Mouse (Mus musculus) neural tube, embryonic 13.5 days (tissue): ENCODE results near the gene Tmem164. TPM values are rescaled to one million over a fixed set of nuclear protein-coding genes. Genes with fewer than 3 reads are reported as not detected.
"Not testable (repeated sequence)": the region's sequence is repeated elsewhere in the genome, so short reads cannot be mapped to it uniquely, and the experiment has no call there.

Source experiments
- ATAC-seq: fragments of 200-750 bp; cut with Nextera tagmentation; 2 replicates; pipeline ENCODE4 v1.8.0; 2017; ENCODE audit warnings: low read depth, mild to moderate bottlenecking, moderate TSS enrichment, moderate library complexity
- H3K27ac ChIP-seq: fragments of 300-500 bp; sonication (generic); replicated peaks from 2 replicates; pipeline ENCODE4 v1.5.1; 2015; ENCODE audit warnings: moderate library complexity, mild to moderate bottlenecking, inconsistent platforms
- H3K27me3 ChIP-seq: fragments of 300-500 bp; sonication (generic); 2 replicates; pipeline ENCODE4 v1.6.1; 2015; ENCODE audit warnings: mild to moderate bottlenecking, inconsistent platforms
- H3K36me3 ChIP-seq: fragments of 300-500 bp; sonication (generic); 2 replicates; pipeline ENCODE4 v1.6.1; 2015; ENCODE audit warnings: mild to moderate bottlenecking, inconsistent platforms
- H3K4me1 ChIP-seq: fragments of 300-500 bp; sonication (generic); replicated peaks from 2 replicates; pipeline ENCODE4 v1.6.1; 2015; ENCODE audit warnings: inconsistent platforms
- H3K4me2 ChIP-seq: fragments of 300-500 bp; sonication (generic); 2 replicates; pipeline ENCODE4 v1.6.1; 2015; ENCODE audit warnings: inconsistent platforms, mild to moderate bottlenecking, moderate library complexity
- H3K4me3 ChIP-seq: fragments of 300-500 bp; sonication (generic); 2 replicates; pipeline ENCODE4 v1.5.1; 2015; ENCODE audit warnings: mild to moderate bottlenecking, inconsistent platforms
- H3K9ac ChIP-seq: fragments of 300-500 bp; sonication (generic); 2 replicates; pipeline ENCODE4 v1.6.1; 2015; ENCODE audit warnings: moderate library complexity, mild to moderate bottlenecking, inconsistent platforms
- H3K9me3 ChIP-seq: fragments of 300-500 bp; sonication (generic); 2 replicates; pipeline ENCODE4 v1.6.1; 2016; ENCODE audit warnings: inconsistent platforms
- WGBS: fragments of 180-500 bp; shearing (Covaris S2); methylation state at CpG from one replicate; pipeline ENCODE4 v1.1.7; 2015; 5-methylcytosine and 5-hydroxymethylcytosine counted together
- polyA plus RNA-seq: library from polyadenylated mRNA; unstranded; fragments of >200 nt; fragmentation: Nextera tagmentation; extraction: Ambion mirVana; gene quantifications from 2 replicates; pipeline ENCODE4 v1.2.1, GENCODE M21; 2015

The Tmem164 gene
- 34.1 and 37.8 TPM in 2 replicates for polyA plus RNA-seq

DNA sequence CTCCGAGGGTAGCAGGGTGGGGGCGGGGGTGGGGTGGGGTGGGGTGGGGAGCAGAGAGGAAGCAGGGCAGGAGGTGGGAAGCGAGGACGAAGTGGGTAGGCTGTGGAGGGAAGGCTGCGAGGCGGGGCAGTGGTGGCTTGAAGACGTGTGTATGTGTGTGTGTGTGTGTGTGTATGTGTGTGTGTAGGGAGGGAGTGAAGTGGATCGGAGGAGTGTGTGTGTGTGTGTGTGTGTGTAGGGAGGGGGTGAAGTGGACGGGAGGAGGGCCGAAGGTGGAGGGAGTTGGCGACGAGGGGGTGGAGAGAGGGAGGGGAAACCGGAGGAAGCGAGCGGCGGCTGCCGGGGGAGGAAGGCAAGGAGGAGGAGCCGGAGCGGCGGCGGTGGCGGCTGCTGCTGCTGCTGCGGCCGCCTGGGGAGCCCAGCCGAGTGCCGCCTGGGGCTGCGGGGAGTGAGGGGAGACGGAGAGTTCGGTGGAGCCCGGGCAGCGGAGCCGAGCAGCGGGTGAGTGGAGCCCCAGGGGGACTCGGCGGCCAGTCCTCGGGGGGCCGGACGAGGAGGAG lies at the start of gene Tmem164:
Gene Tmem164 (plus strand): TSS at position 351 of the 560 bp plus-strand sequence.
- H3K4me2 ChIP-seq, result peak within 1 kb of the TSS; percentile 69
- H3K27me3 ChIP-seq, result peaks cover 48% of the 10 kb centered on the region
- peak; percentile 85 for ATAC-seq
- peaks cover 39% of the 10 kb centered on the region for H3K4me1 ChIP-seq
- peak within 1 kb of the TSS; percentile 57 for H3K4me3 ChIP-seq
- H3K9ac ChIP-seq, result peak within 1 kb of the TSS; percentile 79
- peak within 1 kb of the TSS; percentile 90 for H3K27ac ChIP-seq
- 11% methylated on average over 19 of the region's 38 CpGs for WGBS
- no peaks in the 10 kb centered on the region for H3K36me3 ChIP-seq
- no peaks in the 10 kb centered on the region for H3K9me3 ChIP-seq

DNA sequence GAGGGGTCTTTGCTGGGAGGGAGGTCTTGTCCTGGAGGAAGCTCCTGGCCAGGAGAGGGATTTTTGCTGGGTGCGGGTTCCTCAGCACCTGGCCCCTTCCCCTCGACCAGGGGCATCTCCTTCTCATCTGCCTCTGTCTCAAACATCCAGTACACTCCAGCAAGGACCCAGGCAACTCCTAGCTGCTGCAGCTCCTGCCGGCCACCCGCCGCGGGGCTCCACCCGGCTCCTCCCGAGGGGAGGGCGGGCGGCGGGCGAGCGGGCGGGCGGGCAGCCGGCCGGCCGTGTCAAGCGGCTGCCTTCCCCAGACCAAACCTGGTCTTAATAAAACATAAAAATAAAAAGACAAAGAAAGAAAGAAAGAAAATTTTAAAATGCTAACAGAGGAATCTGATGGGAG lies 48.2 kb upstream of the Tmem164 start:
- not testable (repeated sequence) for H3K4me3 ChIP-seq, H3K27ac ChIP-seq, H3K4me1 ChIP-seq, H3K9me3 ChIP-seq, ATAC-seq, H3K36me3 ChIP-seq, H3K9ac ChIP-seq
- Histone ChIP-seq H3K27me3 (peaks cover 21% of the 10 kb centered on the region), H3K4me2 (peak overlapping the region; percentile 36)
- WGBS, result 19% methylated on average over 18 of the region's 19 CpGs

DNA sequence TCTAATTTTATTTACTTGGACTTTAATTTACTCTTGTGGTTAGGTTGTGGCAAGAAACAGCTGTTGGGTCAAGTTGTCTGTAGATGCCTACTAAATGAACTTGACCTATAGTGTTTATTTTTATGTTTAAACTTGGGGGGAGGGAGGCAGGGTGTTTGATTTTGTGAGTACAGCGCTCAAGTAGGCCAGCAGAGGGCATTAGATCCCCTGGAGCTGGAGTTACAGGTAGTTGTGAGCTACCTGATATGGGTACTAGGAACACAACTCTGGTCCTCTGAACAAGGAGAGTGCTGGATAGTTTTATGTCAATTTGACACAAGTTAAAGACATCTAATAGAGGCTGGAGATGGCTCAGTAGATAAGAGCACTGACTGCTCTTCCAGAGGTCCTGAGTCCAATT lies 34.0 kb upstream of the Tmem164 start:
- no peak overlapping the region for H3K9ac ChIP-seq
- H3K36me3 ChIP-seq, result no peaks in the 10 kb centered on the region
- H3K27ac ChIP-seq, result no peak overlapping the region
- H3K4me1 ChIP-seq, result no peaks in the 10 kb centered on the region
- H3K27me3 ChIP-seq, result peaks cover 7% of the 10 kb centered on the region; the same call in 1 of the 2 replicates
- no peak overlapping the region for H3K4me3 ChIP-seq
- no peak for ATAC-seq
- WGBS, result 58% methylated on average over 1 of the region's 1 CpGs
- no peaks in the 10 kb centered on the region for H3K9me3 ChIP-seq
- H3K4me2 ChIP-seq, result no peak overlapping the region

DNA sequence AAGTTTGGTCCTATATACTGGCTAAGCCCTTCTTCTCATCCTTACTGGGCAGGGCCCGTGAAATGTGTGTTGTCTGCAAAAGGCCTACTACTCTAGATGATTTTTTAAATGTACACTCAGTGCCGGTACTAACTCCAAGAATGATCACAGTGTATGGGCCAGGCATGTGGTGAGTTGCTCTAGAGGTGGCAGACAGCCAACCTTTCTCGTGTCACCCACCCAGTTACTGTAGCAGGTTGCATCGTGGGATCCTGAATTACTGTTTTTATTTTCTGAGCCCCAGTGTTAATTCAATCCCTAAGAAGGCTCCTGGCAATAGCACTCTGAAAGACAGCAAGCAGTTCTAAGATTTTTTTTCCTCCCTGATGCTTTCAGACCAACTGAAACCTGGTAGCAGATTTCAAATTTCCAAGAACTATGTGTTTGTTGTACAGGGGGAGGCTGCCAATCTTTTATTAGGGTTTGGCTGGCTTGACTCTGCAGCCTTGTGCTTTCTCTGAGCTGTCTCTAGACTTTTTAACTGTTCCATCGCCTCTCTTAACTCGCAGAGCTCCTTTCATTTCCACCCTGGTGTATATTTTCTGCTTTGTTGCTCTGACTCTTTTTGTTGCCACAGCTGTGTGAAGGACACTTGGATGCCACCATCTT lies 31.0 kb upstream of the Tmem164 start:
- Histone ChIP-seq H3K9ac (no peak overlapping the region), H3K9me3 (no peaks in the 10 kb centered on the region), H3K27ac (no peak overlapping the region), H3K36me3 (no peaks in the 10 kb centered on the region), H3K4me1 (no peaks in the 10 kb centered on the region), H3K4me2 (no peak overlapping the region), H3K4me3 (no peak overlapping the region), H3K27me3 (peaks cover 7% of the 10 kb centered on the region; the same call in 1 of the 2 replicates)
- WGBS, result 64% methylated on average over 6 of the region's 6 CpGs
- ATAC-seq, result no peak

DNA sequence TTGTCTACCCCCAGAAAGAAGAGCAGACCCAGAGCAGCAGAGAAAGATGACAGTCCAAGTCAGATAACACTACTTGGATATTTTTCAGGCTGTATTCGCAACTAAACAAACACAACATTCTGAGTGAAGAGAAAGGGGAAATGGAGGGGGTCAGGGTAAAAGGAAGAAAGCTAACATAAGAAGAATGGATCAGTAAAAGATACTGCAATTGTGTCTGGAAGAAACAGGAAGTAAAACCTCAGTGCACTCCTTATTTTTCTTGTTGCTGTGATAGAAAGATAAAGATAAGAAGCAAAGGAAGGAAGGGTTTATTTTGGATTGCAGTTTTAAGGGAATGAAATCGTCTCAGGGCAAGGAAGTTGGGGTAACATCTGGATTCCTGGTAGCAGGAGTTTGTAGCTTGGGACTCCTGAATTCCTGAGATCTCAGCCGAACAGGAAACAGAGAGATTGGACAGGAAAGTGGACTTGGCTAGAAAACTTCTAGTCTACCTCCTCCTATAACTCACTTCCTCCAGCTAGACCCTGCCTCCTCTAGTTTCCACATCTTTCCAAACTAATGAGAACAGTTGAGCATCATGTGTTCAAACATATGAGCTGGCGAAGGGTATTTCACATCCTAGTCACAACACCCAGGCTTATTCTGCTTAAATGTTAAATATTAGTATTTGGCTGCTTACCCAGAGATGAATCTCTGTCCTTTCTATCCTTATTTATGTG lies 16.3 kb upstream of the Tmem164 start:
- no peaks in the 10 kb centered on the region for H3K36me3 ChIP-seq
- no peak for ATAC-seq
- H3K4me2 ChIP-seq, result no peak overlapping the region
- H3K9me3 ChIP-seq, result no peaks in the 10 kb centered on the region
- H3K4me1 ChIP-seq, result no peaks in the 10 kb centered on the region
- H3K27me3 ChIP-seq, result peaks cover 39% of the 10 kb centered on the region
- no peak overlapping the region for H3K4me3 ChIP-seq
- 78% methylated on average over 4 of the region's 4 CpGs for WGBS
- no peak overlapping the region for H3K9ac ChIP-seq
- H3K27ac ChIP-seq, result no peak overlapping the region

DNA sequence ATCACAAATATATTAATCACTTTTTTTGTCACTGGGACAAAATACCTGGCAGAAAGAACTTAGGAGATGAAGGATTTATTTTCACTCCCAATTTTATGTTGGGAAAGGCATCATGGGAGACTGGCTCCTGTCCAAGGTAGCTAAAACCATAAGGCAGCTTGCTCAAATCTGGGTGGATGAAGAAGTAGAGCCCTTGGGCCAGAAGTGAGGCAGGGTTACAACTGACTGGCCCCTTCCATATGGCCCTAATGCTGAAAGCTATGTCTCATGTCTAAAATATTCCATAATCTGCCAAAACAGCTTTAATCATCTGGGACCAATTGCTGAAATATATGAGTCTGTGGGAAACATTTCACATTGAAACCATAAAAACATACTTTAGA lies 15.8 kb upstream of the Tmem164 start:
- H3K9ac ChIP-seq, result no peak overlapping the region
- H3K27me3 ChIP-seq, result peaks cover 44% of the 10 kb centered on the region
- no peak overlapping the region for H3K4me2 ChIP-seq
- no peaks in the 10 kb centered on the region for H3K36me3 ChIP-seq
- H3K4me1 ChIP-seq, result no peaks in the 10 kb centered on the region
- no peak for ATAC-seq
- H3K4me3 ChIP-seq, result no peak overlapping the region
- no peaks in the 10 kb centered on the region for H3K9me3 ChIP-seq
- H3K27ac ChIP-seq, result no peak overlapping the region

DNA sequence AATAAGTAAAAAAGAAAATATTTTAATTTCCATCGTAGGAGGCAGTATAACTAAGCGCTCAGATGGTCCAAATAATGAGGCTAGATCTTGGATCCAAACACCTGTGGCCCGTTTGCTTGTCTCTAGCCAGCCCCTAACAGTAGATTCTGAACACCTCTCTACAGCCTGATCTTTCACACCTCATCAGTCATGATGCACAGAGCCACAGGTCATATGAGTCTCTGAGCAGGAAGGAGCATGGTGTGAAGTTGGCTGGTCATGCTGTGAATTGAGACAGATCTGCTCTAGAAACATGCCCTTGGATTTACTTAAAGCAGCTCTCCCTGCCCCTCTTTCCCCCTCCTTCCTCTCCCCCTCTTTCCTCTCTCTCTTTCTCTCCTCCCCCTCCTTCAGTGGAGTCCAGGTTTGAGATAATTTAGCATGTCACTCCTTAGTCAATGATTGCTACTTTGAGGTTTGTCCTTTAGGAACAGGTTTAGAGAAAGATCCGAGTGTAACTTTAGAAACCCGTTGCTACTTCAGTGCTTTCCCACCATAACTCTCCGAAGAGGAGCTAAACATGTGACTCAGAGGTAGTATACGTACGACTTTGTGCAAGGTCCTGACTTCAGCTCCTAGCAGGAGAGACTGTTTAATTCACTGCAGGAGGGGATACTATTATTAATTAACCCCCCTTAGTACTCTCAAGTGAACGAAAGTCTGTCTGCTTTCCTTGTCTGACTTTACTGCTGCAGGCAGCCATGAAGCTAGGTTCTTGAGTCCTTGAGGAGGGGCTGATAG lies 11.7 kb upstream of the Tmem164 start:
- Histone ChIP-seq H3K4me3 (no peak overlapping the region), H3K9me3 (no peaks in the 10 kb centered on the region), H3K36me3 (no peaks in the 10 kb centered on the region), H3K27ac (no peak overlapping the region), H3K27me3 (peaks cover 47% of the 10 kb centered on the region), H3K9ac (no peak overlapping the region), H3K4me1 (no peaks in the 10 kb centered on the region), H3K4me2 (no peak overlapping the region)
- ATAC-seq, result no peak
- WGBS, result 69% methylated on average over 9 of the region's 9 CpGs

DNA sequence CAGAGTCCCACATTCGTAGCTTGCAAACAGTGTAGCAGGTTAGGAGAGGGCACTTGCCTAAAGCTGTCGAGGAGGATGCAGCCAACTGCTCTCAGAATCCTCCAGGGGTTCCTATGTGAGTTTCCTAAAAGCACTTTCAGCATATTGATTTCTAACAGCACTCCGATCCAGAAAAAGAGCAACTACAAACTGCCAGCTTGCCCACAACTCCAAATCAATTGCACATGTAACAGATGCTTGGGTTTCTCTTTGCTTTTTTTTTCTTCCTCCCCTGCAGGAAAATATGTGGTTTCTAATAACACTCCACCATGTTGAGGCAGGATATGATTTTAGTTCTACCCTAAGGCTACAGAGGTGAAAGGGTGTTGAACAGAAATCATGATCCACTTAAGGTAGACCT lies 11.1 kb upstream of the Tmem164 start:
- WGBS, result 70% methylated on average over 3 of the region's 3 CpGs
- no peak for ATAC-seq
- H3K4me1 ChIP-seq, result no peaks in the 10 kb centered on the region

DNA sequence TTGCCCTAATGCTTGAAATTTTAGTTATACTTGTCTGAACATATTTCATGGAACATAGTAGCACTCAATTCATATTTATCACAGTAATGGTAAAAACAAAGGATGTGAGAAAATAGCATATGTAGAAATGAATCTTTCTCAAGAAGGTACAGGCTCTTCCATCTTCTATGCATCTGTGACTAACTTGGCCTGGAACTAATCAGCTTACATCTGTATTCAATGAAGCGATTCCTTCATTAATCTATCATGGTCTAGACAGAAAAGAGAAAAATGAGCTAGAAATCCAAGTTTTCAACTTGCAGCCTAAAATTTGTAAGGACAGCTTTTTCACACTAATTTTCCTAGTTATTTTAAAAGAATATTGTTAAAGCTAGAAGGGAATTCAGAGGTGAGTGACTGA lies 10.1 kb upstream of the Tmem164 start:
- H3K9ac ChIP-seq, result no peak overlapping the region
- no peak overlapping the region for H3K4me2 ChIP-seq
- ATAC-seq, result no peak
- H3K36me3 ChIP-seq, result no peaks in the 10 kb centered on the region
- no peak overlapping the region for H3K4me3 ChIP-seq
- peaks cover 36% of the 10 kb centered on the region for H3K27me3 ChIP-seq
- H3K9me3 ChIP-seq, result no peaks in the 10 kb centered on the region
- 79% methylated on average over 1 of the region's 1 CpGs for WGBS
- H3K4me1 ChIP-seq, result no peaks in the 10 kb centered on the region
- no peak overlapping the region for H3K27ac ChIP-seq

More for the DNA sequence above, 11.1 kb upstream of the Tmem164 start:
- no peak overlapping the region for H3K9ac ChIP-seq
- no peak overlapping the region for H3K4me3 ChIP-seq
- H3K36me3 ChIP-seq, result no peaks in the 10 kb centered on the region
- H3K9me3 ChIP-seq, result no peaks in the 10 kb centered on the region
- no peak overlapping the region for H3K27ac ChIP-seq
- H3K27me3 ChIP-seq, result peaks cover 42% of the 10 kb centered on the region
- no peak overlapping the region for H3K4me2 ChIP-seq

DNA sequence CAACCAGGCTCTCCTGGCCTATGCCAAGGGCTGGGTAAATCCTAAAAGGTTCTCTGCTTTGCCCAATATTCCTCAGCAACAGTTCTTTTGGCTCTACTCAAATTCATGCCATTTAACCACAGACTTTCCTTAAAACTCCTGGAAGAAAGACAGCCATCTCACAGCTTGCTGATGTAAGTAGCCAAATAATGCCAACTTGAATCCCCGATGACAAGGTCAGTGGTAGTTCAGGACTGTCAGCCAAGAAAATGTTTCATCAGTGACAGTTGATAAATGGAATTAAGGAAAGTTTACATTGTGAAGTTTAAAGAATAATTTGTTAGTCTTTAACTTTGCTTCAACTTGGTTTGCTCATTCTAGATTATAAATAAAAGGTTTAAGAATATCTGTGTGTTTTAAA lies 8.5 kb upstream of the Tmem164 start:
- no peak overlapping the region for H3K9ac ChIP-seq
- WGBS, result 97% methylated on average over 1 of the region's 1 CpGs
- H3K27ac ChIP-seq, result no peak overlapping the region
- no peaks in the 10 kb centered on the region for H3K36me3 ChIP-seq
- no peaks in the 10 kb centered on the region for H3K9me3 ChIP-seq
- no peak overlapping the region for H3K4me3 ChIP-seq
- H3K27me3 ChIP-seq, result peaks cover 34% of the 10 kb centered on the region
- H3K4me1 ChIP-seq, result no peaks in the 10 kb centered on the region
- no peak for ATAC-seq
- H3K4me2 ChIP-seq, result no peak overlapping the region

DNA sequence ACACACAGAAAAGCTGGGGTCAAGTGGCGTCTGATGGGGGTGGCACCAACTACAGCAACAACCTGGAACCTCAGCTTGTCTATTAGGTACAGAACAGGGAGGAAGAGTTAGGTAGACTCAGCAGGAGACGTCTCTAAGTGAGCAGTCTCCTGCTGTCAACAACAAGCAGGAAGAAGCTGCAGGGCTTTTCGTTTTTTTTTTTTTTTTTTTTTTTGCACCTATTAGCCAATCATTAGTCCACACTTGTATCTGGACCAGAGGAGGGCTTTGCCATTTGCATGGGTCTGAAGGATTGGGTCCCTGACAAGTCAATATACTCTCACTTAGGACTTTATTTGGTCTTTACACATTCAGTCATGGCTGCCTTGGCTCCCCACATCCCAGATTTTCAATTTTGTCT lies 4.0 kb upstream of the Tmem164 start:
- Histone ChIP-seq H3K9ac (no peak overlapping the region), H3K4me2 (no peak overlapping the region), H3K36me3 (no peaks in the 10 kb centered on the region), H3K9me3 (no peaks in the 10 kb centered on the region), H3K4me1 (0 out of 2 replicates have a peak, but pooled peaks cover 1% of the 10 kb centered on the region), H3K4me3 (no peak overlapping the region), H3K27me3 (peaks cover 37% of the 10 kb centered on the region), H3K27ac (no peak overlapping the region)
- no peak for ATAC-seq
- 58% methylated on average over 3 of the region's 3 CpGs for whole genome bisulfite sequencing
